Mouse (Mus musculus) intestine, postnatal 0 days (tissue): ENCODE data around the gene Fbxo9. TPM values are rescaled to one million over a fixed set of nuclear protein-coding genes. Genes with fewer than 3 reads are reported as not detected.
A peak's percentile ranks its signal among the peaks of the same experiment; 100 is the strongest.

Source experiments
- ATAC-seq: fragments of 200-750 bp; cut with Nextera tagmentation; 2 replicates; pipeline ENCODE4 v1.8.0; 2017; ENCODE audit warnings: mild to moderate bottlenecking, moderate TSS enrichment, moderate library complexity
- H3K27ac ChIP-seq: fragments of 300-500 bp; sonication (generic); 2 replicates; pipeline ENCODE4 v1.5.1; 2014; ENCODE audit warnings: mild to moderate bottlenecking, low read depth, low read length, moderate library complexity
- H3K27me3 ChIP-seq: fragments of 300-500 bp; sonication (generic); replicated peaks from 2 replicates; pipeline ENCODE4 v1.6.1; 2014; ENCODE audit warnings: low read length, mixed read lengths; ENCODE audit not compliant: control insufficient read depth, insufficient read depth
- H3K36me3 ChIP-seq: fragments of 300-500 bp; sonication (generic); 2 replicates; pipeline ENCODE4 v1.6.1; 2014; ENCODE audit warnings: mild to moderate bottlenecking, moderate library complexity; ENCODE audit not compliant: control insufficient read depth, insufficient read depth
- H3K4me1 ChIP-seq: fragments of 300-500 bp; sonication (generic); replicated peaks from 2 replicates; pipeline ENCODE4 v1.6.1; 2014; ENCODE audit warnings: antibody characterized with exemption, low read length, mixed read lengths; ENCODE audit not compliant: control insufficient read depth, insufficient read depth
- H3K4me2 ChIP-seq: fragments of 300-500 bp; sonication (generic); replicated peaks from 2 replicates; pipeline ENCODE4 v1.6.1; 2014; ENCODE audit warnings: low read depth, mild to moderate bottlenecking, moderate library complexity
- H3K4me3 ChIP-seq: fragments of 300-500 bp; sonication (generic); 2 replicates; pipeline ENCODE4 v1.5.1; 2014; ENCODE audit warnings: low read depth, low read length
- H3K9ac ChIP-seq: fragments of 300-500 bp; sonication (generic); 2 replicates; pipeline ENCODE4 v1.6.1; 2014; ENCODE audit warnings: mild to moderate bottlenecking, low read depth, low read length
- H3K9me3 ChIP-seq: fragments of 300-500 bp; sonication (generic); 2 replicates; pipeline ENCODE4 v1.6.1; 2016; ENCODE audit warnings: mixed run types; ENCODE audit not compliant: control insufficient read depth
- CTCF ChIP-seq: sonication (generic); IDR thresholded peaks from 2 replicates; pipeline ENCODE4 v1.5.1; 2016; ENCODE audit warnings: low read depth, mild to moderate bottlenecking, control low read depth, antibody characterized with exemption, moderate library complexity
- WGBS: fragments of 180-500 bp; shearing (Covaris S2); extraction: QIAGEN DNeasy Blood & Tissue Kit; methylation state at CpG from one replicate; pipeline ENCODE4 v1.1.7; 2014; 5-methylcytosine and 5-hydroxymethylcytosine counted together
- polyA plus RNA-seq: library from polyadenylated mRNA; unstranded; fragments of >200 nt; fragmentation: Nextera tagmentation; extraction: Ambion mirVana; gene quantifications from 2 replicates; pipeline ENCODE4 v1.2.1, GENCODE M21; 2015

The Fbxo9 gene
- polyA plus RNA-seq, 1 experiment from 2014 or later = 40.2 TPM

DNA sequence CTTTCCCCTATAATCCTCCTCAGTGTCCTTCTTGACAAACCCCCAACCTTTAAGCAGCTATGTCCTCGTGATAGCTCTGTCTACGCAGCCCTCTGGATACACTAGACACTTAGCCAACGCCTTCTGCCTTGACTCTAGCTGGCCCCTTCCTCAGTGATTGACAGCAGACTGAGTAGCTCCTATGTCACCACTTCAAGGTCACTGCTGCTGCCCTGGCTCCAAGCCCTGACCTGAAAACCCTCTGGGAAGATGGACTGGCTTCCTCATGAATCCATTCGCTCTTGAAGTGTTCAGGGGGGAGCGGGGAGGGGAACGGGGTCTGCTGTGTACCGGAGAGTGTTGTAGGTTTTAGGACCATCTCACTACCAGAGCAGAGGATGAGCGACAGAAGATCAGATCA, 73.0 kb downstream of the Fbxo9 start:
- H3K4me2 ChIP-seq = no peak overlapping the region
- WGBS = 92% methylated on average over 8 of the region's 8 CpGs
- no peaks in the 10 kb centered on the region for H3K36me3 ChIP-seq
- H3K9me3 ChIP-seq = no peaks in the 10 kb centered on the region
- no peak overlapping the region for H3K27ac ChIP-seq
- no peaks in the 10 kb centered on the region for H3K4me1 ChIP-seq
- H3K9ac ChIP-seq = no peak overlapping the region
- ATAC-seq = no peak
- H3K27me3 ChIP-seq = no peaks in the 10 kb centered on the region
- TF ChIP-seq CTCF = no peak
- no peak overlapping the region for H3K4me3 ChIP-seq

DNA sequence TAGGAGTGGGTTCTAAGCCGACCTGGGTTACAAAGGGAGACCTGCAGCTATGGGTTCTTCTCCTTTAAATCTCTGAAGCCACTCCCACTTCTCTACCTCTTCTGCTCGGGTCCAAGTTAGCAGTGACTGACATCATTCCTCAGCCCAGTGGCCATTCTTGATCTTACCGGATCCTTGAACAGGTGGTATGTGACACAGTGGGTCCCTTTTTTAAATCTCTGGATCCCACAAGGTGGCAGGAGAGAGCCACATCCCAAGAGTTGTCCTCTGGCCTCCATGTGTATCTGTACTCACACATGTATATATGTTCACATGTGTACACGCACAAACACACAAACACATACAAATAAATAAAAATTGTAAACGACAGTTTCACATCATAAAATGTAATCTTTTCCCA, 73.6 kb downstream of the Fbxo9 start:
- Histone ChIP-seq H3K9me3 (no peaks in the 10 kb centered on the region), H3K9ac (no peak overlapping the region), H3K36me3 (no peaks in the 10 kb centered on the region), H3K4me2 (no peak overlapping the region), H3K4me3 (no peak overlapping the region), H3K27ac (no peak overlapping the region), H3K4me1 (no peaks in the 10 kb centered on the region), H3K27me3 (no peaks in the 10 kb centered on the region)
- TF ChIP-seq CTCF = peak; percentile 48
- no peak for ATAC-seq
- WGBS = 74% methylated on average over 5 of the region's 5 CpGs

GRCm38 (mm10) chr9:78032930-78033329, 75.9 kb downstream of the Fbxo9 start:
- Histone ChIP-seq H3K9ac (no peak overlapping the region), H3K27me3 (no peaks in the 10 kb centered on the region), H3K4me1 (no peaks in the 10 kb centered on the region), H3K9me3 (no peaks in the 10 kb centered on the region), H3K4me3 (no peak overlapping the region), H3K27ac (no peak overlapping the region), H3K4me2 (no peak overlapping the region), H3K36me3 (no peaks in the 10 kb centered on the region)
- 87% methylated on average over 4 of the region's 4 CpGs for WGBS
- no peak for ATAC-seq
- TF ChIP-seq CTCF = no peak

Other genes with a start within 250 kb of the Fbxo9 start
- 32.5 and 35.0 TPM in 2 replicates for gene Elovl5, start 191.7 kb downstream of the Fbxo9 start, polyA plus RNA-seq
- gene Gcm1, start 57.1 kb downstream of the Fbxo9 start, polyA plus RNA-seq = not detected in 2 replicates
- gene Ick, start 127 bp upstream of the Fbxo9 start, polyA plus RNA-seq = 27.3 and 28.2 TPM in 2 replicates
- 23.3 and 36.2 TPM in 2 replicates for gene Gsta4, start 73.7 kb upstream of the Fbxo9 start, polyA plus RNA-seq
- 94.0 and 129 TPM in 2 replicates for gene Gsta1, start 121.6 kb upstream of the Fbxo9 start, polyA plus RNA-seq
- gene Gm3776, start 148.1 kb upstream of the Fbxo9 start, polyA plus RNA-seq = 66.1 and 82.0 TPM in 2 replicates
- 0.69 and 0.70 TPM in 2 replicates for gene Gm10639, start 180.9 kb upstream of the Fbxo9 start, polyA plus RNA-seq
- gene Omt2a, start 205.7 kb upstream of the Fbxo9 start, polyA plus RNA-seq = not detected in 2 replicates
- gene Omt2b, start 218.5 kb upstream of the Fbxo9 start, polyA plus RNA-seq = not detected in 2 replicates
- gene Gsta2, start 246.7 kb upstream of the Fbxo9 start, polyA plus RNA-seq = 94.5 and 130 TPM in 2 replicates